Mouse (Mus musculus): ENCODE data around the gene Ism2.

- TF ChIP-seq CTCF (IDR thresholded peaks at IDR 0.05; ENCODE audit: low read depth, low read length) (no peak), GATA1 (IDR thresholded peaks at IDR 0.05; ENCODE audit: borderline replicate concordance, low read length) (no peak)
Measured at GRCm38 (mm10) chr12:87299037-87299656, 358 bp downstream of the Ism2 start.
